7 mouse cellular contexts compared by ENCODE assay signal in the genomic region with DNA sequence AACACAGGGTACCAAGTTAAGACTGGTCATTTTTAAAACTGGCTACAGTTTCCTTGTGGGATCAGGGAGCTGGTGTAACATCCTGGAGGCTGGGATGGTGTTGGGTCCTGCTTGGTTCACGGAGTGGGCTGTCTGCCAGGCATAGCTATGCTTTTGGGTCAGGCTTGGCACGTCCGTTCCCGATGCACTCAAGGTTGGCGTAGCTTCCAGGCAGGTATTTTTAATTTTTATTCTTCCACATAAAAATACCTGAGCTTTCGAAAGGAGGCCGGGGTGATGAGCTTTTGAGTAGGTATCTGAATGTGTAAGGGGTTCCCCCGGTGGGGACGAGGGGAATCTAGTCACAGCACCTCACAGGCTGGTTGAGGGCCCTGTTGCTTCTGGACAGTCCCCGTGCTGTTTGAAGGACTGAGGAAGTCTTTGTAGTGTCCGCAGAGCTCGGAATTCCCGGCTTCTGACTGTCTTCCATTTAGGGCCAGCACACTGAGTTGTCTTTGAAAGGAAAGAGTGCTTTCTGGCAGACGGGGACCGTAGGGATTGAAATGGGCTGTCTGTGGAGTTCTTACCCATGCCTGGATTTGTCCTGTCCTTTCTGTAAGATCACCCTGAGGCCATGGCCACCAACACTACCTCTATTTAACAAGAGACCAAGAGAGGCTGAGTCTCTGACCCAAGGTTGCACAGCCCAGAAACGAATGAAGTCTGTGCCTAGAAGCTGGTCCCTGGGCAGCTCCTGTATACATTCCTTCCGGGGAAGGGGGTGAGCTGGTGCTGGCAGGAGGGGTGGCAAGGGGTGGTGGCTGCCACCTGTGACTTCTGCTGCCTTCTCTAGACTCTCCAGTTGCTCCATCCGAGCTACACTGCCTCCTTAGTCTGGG. TPM values are rescaled to one million over a fixed set of nuclear protein-coding genes. Genes with fewer than 3 reads are reported as not detected.
DNase-seq lines count a peak whose midpoint lies in the region; ATAC-seq and TF ChIP-seq lines count a peak whose summit lies in the region.

No protein-coding gene starts in this region.

- peak; percentile 74 for DNase-seq in NIH3T3 (ENCODE audit: low read depth)
- DNase-seq in adrenal gland, postnatal 36 days: peak; percentile 70 to 76
- DNase-seq in forebrain, postnatal 0 days: no peak
- DNase-seq in kidney, adult 9 months: peak; percentile 87
- DNase-seq in lung, postnatal 10 days: peak; percentile 73
- peak; percentile 44 to 65 for DNase-seq in thymus, postnatal 36 days
- DNase-seq in T-cell, adult 2 months (ENCODE audit: low spot score): no peak

- no peak for TF ChIP-seq CTCF in forebrain, postnatal 0 days (IDR thresholded peaks at IDR 0.05; ENCODE audit: low read depth)

- H3K4me3 ChIP-seq in forebrain, postnatal 0 days (ENCODE audit: low read depth, low read length): peak overlapping the region; percentile 92

- H3K9ac ChIP-seq in forebrain, postnatal 0 days: peak overlapping the region; percentile 39

- no peaks in the 10 kb centered on the region for H3K27me3 ChIP-seq in forebrain, postnatal 0 days (ENCODE audit: insufficient read depth, low read length)

- ATAC-seq in forebrain, postnatal 0 days: no peak

- peaks cover 28% of the 10 kb centered on the region for H3K4me1 ChIP-seq in forebrain, postnatal 0 days (ENCODE audit: insufficient read depth)

- no peak overlapping the region for H3K27ac ChIP-seq in forebrain, postnatal 0 days (ENCODE audit: low read depth, low read length)

- H3K4me2 ChIP-seq in forebrain, postnatal 0 days (ENCODE audit: low read depth): peak overlapping the region; percentile 81

- peaks cover 3% of the 10 kb centered on the region; the same call in 1 of the 2 replicates for H3K9me3 ChIP-seq in forebrain, postnatal 0 days (ENCODE audit: low read length)

- WGBS in forebrain, postnatal 0 days: 34% methylated on average over 18 of the region's 18 CpGs

- H3K36me3 ChIP-seq in forebrain, postnatal 0 days (ENCODE audit: insufficient read depth): no peaks in the 10 kb centered on the region

RNA-seq across cellular contexts. Expression of a gene that starts 1.7 kb away (rescaled TPM):
- total RNA-seq in adrenal gland, postnatal 36 days (2021): 10 to 100 TPM; 33.5 to 54.2 TPM
- total RNA-seq in forebrain, postnatal 0 days (2014; rRNA removed): 23.5 and 29.8 TPM in 2 replicates
- 14.1 and 14.8 TPM in 2 replicates for polyA plus RNA-seq in forebrain, postnatal 0 days (2015; fragmentation: Nextera tagmentation; extraction: Ambion mirVana)

RNA-seq across cellular contexts. Expression of a gene that starts 23.7 kb away (rescaled TPM):
- total RNA-seq in adrenal gland, postnatal 36 days (2021): 10 to 100 TPM; 20.8 to 22.6 TPM
- 34.5 and 36.3 TPM in 2 replicates for total RNA-seq in forebrain, postnatal 0 days (2014; rRNA removed)
- polyA plus RNA-seq in forebrain, postnatal 0 days (2015; fragmentation: Nextera tagmentation; extraction: Ambion mirVana): 18.3 and 18.8 TPM in 2 replicates

RNA-seq across cellular contexts. Expression of a gene that starts 42.2 kb away (rescaled TPM):
- not detected for total RNA-seq in adrenal gland, postnatal 36 days (2021)
- total RNA-seq in forebrain, postnatal 0 days (2014; rRNA removed): not detected in 2 replicates
- polyA plus RNA-seq in forebrain, postnatal 0 days (2015; fragmentation: Nextera tagmentation; extraction: Ambion mirVana): not detected in 2 replicates

RNA-seq across cellular contexts. Expression of a gene that starts 51.0 kb away (rescaled TPM):
- 100 to 1,000 TPM; 829 to 906 TPM for total RNA-seq in adrenal gland, postnatal 36 days (2021)
- 1,794 and 2,056 TPM in 2 replicates for total RNA-seq in forebrain, postnatal 0 days (2014; rRNA removed)
- 842 and 978 TPM in 2 replicates for polyA plus RNA-seq in forebrain, postnatal 0 days (2015; fragmentation: Nextera tagmentation; extraction: Ambion mirVana)

RNA-seq across cellular contexts. Expression of a gene that starts 56.8 kb away (rescaled TPM):
- total RNA-seq in adrenal gland, postnatal 36 days (2021): 10 to 100 TPM; 53.9 to 69.5 TPM
- 51.9 and 74.4 TPM in 2 replicates for total RNA-seq in forebrain, postnatal 0 days (2014; rRNA removed)
- 19.4 and 22.4 TPM in 2 replicates for polyA plus RNA-seq in forebrain, postnatal 0 days (2015; fragmentation: Nextera tagmentation; extraction: Ambion mirVana)

Comparison
In these comparisons a context has a peak if more than half of its experiments do, and no peak if none do; other contexts are left out.
1. DNase-seq: peak in NIH3T3 (single experiment), adrenal gland, postnatal 36 days (2 of 2), kidney, adult 9 months (single experiment), lung, postnatal 10 days (single experiment) and thymus, postnatal 36 days (2 of 2); none in forebrain, postnatal 0 days (single experiment) and T-cell, adult 2 months (single experiment).